ENCODE assay signal across 8 mouse cellular contexts in genomic region chr1:131770656-131771055, GRCm38 (mm10). TPM values are rescaled to one million over a fixed set of nuclear protein-coding genes. Genes with fewer than 3 reads are reported as not detected.
A peak's percentile ranks its signal among the peaks of the same experiment; 100 is the strongest.
DNase-seq lines count a peak whose midpoint lies in the region; ATAC-seq and TF ChIP-seq lines count a peak whose summit lies in the region.

No protein-coding gene starts in this region.

- H3K27me3 ChIP-seq in midbrain, embryonic 15.5 days (replicated peaks) = no peaks in the 10 kb centered on the region
- no peaks in the 10 kb centered on the region for H3K27me3 ChIP-seq in midbrain, embryonic 11.5 days (ENCODE audit: control insufficient read depth, insufficient read depth, low read length)
- H3K27me3 ChIP-seq in intestine, postnatal 0 days (replicated peaks; ENCODE audit: control insufficient read depth, insufficient read depth, low read length) = no peaks in the 10 kb centered on the region

- no peak overlapping the region for H3K27ac ChIP-seq in midbrain, embryonic 15.5 days
- H3K27ac ChIP-seq in midbrain, embryonic 11.5 days (ENCODE audit: low read depth, low read length) = no peak overlapping the region
- H3K27ac ChIP-seq in intestine, postnatal 0 days (ENCODE audit: low read depth, low read length) = no peak overlapping the region

- H3K9ac ChIP-seq in midbrain, embryonic 15.5 days = no peak overlapping the region
- no peak overlapping the region for H3K9ac ChIP-seq in midbrain, embryonic 11.5 days (ENCODE audit: low read length)
- no peak overlapping the region for H3K9ac ChIP-seq in intestine, postnatal 0 days (ENCODE audit: low read depth, low read length)

- no peaks in the 10 kb centered on the region for H3K9me3 ChIP-seq in midbrain, embryonic 15.5 days
- H3K9me3 ChIP-seq in midbrain, embryonic 11.5 days (ENCODE audit: control insufficient read depth, low read length) = no peaks in the 10 kb centered on the region
- H3K9me3 ChIP-seq in intestine, postnatal 0 days (ENCODE audit: control insufficient read depth) = no peaks in the 10 kb centered on the region

- 61% methylated on average over 4 of the region's 4 CpGs for whole genome bisulfite sequencing in midbrain, embryonic 15.5 days
- 80% methylated on average over 4 of the region's 4 CpGs for WGBS in midbrain, embryonic 11.5 days
- 78% methylated on average over 4 of the region's 4 CpGs for WGBS in intestine, postnatal 0 days

- no peak for TF ChIP-seq CTCF in intestine, postnatal 0 days (IDR thresholded peaks at IDR 0.05; ENCODE audit: low read depth)

- no peaks in the 10 kb centered on the region for H3K36me3 ChIP-seq in midbrain, embryonic 15.5 days (replicated peaks)
- H3K36me3 ChIP-seq in midbrain, embryonic 11.5 days (ENCODE audit: control insufficient read depth, insufficient read depth, low read length) = no peaks in the 10 kb centered on the region
- H3K36me3 ChIP-seq in intestine, postnatal 0 days (ENCODE audit: control insufficient read depth, insufficient read depth) = no peaks in the 10 kb centered on the region

- DNase-seq in cerebellum, postnatal 10 days = peak; percentile 83 to 88
- DNase-seq in midbrain, embryonic 11.5 days (ENCODE audit: low spot score, missing footprints) = no peak
- peak; percentile 87 for DNase-seq in layer of hippocampus, adult 11-12 months (ENCODE audit: low spot score)
- DNase-seq in right cerebral cortex, adult 2 months (ENCODE audit: low spot score in 2 of 2) = peak; percentile 79 to 85
- no peak for DNase-seq in thymus, postnatal 4 days

- no peak overlapping the region for H3K4me3 ChIP-seq in midbrain, embryonic 15.5 days
- H3K4me3 ChIP-seq in midbrain, embryonic 11.5 days (ENCODE audit: low read depth, low read length) = no peak overlapping the region
- no peak overlapping the region for H3K4me3 ChIP-seq in intestine, postnatal 0 days (ENCODE audit: low read depth, low read length)

- ATAC-seq in cerebellum, adult (ENCODE audit: insufficient number of reproducible peaks, low FRiP score, low TSS enrichment) = no peak
- ATAC-seq in midbrain, embryonic 15.5 days (replicated peaks) = 0 out of 2 replicates have a peak, but pooled peaks have one; percentile 24
- ATAC-seq in midbrain, embryonic 11.5 days (ENCODE audit: low FRiP score) = no peak
- no peak for ATAC-seq in intestine, postnatal 0 days

- peaks cover 7% of the 10 kb centered on the region; the same call in 1 of the 2 replicates for H3K4me1 ChIP-seq in midbrain, embryonic 15.5 days
- H3K4me1 ChIP-seq in midbrain, embryonic 11.5 days (ENCODE audit: control insufficient read depth, insufficient read depth, low read length) = no peaks in the 10 kb centered on the region
- H3K4me1 ChIP-seq in intestine, postnatal 0 days (replicated peaks; ENCODE audit: control insufficient read depth, insufficient read depth, low read length) = no peaks in the 10 kb centered on the region

- no peak overlapping the region for H3K4me2 ChIP-seq in midbrain, embryonic 15.5 days
- no peak overlapping the region for H3K4me2 ChIP-seq in midbrain, embryonic 11.5 days
- H3K4me2 ChIP-seq in intestine, postnatal 0 days (replicated peaks; ENCODE audit: low read depth) = no peak overlapping the region

RNA-seq across cellular contexts. Expression of gene Pm20d1, which starts 26.5 kb away (rescaled TPM):
- 0.22 and 0.29 TPM in 2 replicates for polyA plus RNA-seq in midbrain, embryonic 15.5 days (2015; fragmentation: Nextera tagmentation; extraction: Ambion mirVana)
- polyA plus RNA-seq in midbrain, embryonic 11.5 days (2014; fragmentation: Nextera tagmentation; extraction: Ambion mirVana) = 0.82 and 1.5 TPM in 2 replicates
- 17.3 and 19.8 TPM in 2 replicates for polyA plus RNA-seq in intestine, postnatal 0 days (2015; fragmentation: Nextera tagmentation; extraction: Ambion mirVana)

RNA-seq across cellular contexts. Expression of gene Slc26a9, which starts 26.8 kb away (rescaled TPM):
- 0.05 and 0.08 TPM in 2 replicates for polyA plus RNA-seq in midbrain, embryonic 15.5 days (2015; fragmentation: Nextera tagmentation; extraction: Ambion mirVana)
- not detected in 2 replicates for polyA plus RNA-seq in midbrain, embryonic 11.5 days (2014; fragmentation: Nextera tagmentation; extraction: Ambion mirVana)
- polyA plus RNA-seq in intestine, postnatal 0 days (2015; fragmentation: Nextera tagmentation; extraction: Ambion mirVana) = 0.03 and 0.67 TPM in 2 replicates

RNA-seq across cellular contexts. Expression of gene Slc41a1, which starts 56.6 kb away (rescaled TPM):
- 20.3 and 22.3 TPM in 2 replicates for polyA plus RNA-seq in midbrain, embryonic 15.5 days (2015; fragmentation: Nextera tagmentation; extraction: Ambion mirVana)
- 10.0 and 11.4 TPM in 2 replicates for polyA plus RNA-seq in midbrain, embryonic 11.5 days (2014; fragmentation: Nextera tagmentation; extraction: Ambion mirVana)
- polyA plus RNA-seq in intestine, postnatal 0 days (2015; fragmentation: Nextera tagmentation; extraction: Ambion mirVana) = 3.5 and 3.8 TPM in 2 replicates

Comparison
In these comparisons a context has a peak if more than half of its experiments do, and no peak if none do; other contexts are left out.
1. DNase-seq: peak in cerebellum, postnatal 10 days (2 of 2), layer of hippocampus, adult 11-12 months (single experiment) and right cerebral cortex, adult 2 months (2 of 2); none in midbrain, embryonic 11.5 days (single experiment) and thymus, postnatal 4 days (single experiment).